ENCODE assay signal across 17 mouse cellular contexts in the genomic region with DNA sequence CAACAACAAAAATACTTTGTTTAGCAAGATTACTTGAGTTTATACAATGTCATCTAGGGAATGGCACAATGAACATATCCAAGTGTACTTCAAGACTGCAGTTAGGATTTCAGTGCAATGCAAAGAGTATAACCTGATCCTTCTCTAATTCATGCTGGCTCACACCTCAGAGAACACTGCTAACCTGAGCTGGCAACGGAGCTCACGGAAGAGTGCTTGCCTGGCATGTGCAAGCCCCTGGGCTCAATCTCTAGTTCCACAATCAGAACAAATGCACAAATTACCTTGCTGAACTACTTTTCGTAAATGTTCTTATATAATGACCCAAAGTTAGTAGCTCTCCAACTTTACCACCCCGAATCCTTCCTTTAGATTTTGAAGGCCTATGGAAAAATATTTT.
"Had no signal": no experiment of that assay in that cellular context is flagged by ENCODE, and none has a peak within 500 bp of the region (broad histone marks: within the 10 kb centered on the region; RNA-seq: fewer than 3 reads in every experiment).

No protein-coding gene starts in this region.

- H3K27me3 ChIP-seq: hindbrain, embryonic 13.5 days; liver, embryonic 15.5 days; lung, embryonic 15.5 days; megakaryocyte, embryonic 14.5 days; midbrain, embryonic 15.5 days; neural tube, embryonic 13.5 days had no signal

- H3K36me3 ChIP-seq: hindbrain, embryonic 13.5 days; limb, embryonic 10.5 days; liver, embryonic 15.5 days; lung, embryonic 15.5 days; midbrain, embryonic 15.5 days; neural tube, embryonic 13.5 days had no signal

- DNase-seq: layer of hippocampus, adult 9-11 months; lung, postnatal 14 days; retina, postnatal 1 day; right cerebral cortex, postnatal 4 days; spleen, adult 18-20 months; thymus, postnatal 14 days had no signal

- ATAC-seq: hindbrain, postnatal 0 days; midbrain, embryonic 15.5 days had no signal

- H3K4me2 ChIP-seq: hindbrain, embryonic 13.5 days; liver, embryonic 11.5 days; liver, embryonic 15.5 days; lung, embryonic 15.5 days; midbrain, embryonic 11.5 days; midbrain, embryonic 15.5 days; neural tube, embryonic 13.5 days had no signal

- H3K9me3 ChIP-seq: hindbrain, embryonic 13.5 days; limb, embryonic 10.5 days; liver, embryonic 15.5 days; lung, embryonic 15.5 days; megakaryocyte, embryonic 14.5 days; midbrain, embryonic 15.5 days; neural tube, embryonic 13.5 days had no signal

- H3K4me1 ChIP-seq: hindbrain, embryonic 13.5 days; limb, embryonic 10.5 days; liver, embryonic 15.5 days; lung, embryonic 15.5 days; megakaryocyte, embryonic 14.5 days; midbrain, embryonic 15.5 days; neural tube, embryonic 13.5 days had no signal

- H3K4me3 ChIP-seq: hindbrain, embryonic 13.5 days; limb, embryonic 10.5 days; liver, embryonic 15.5 days; lung, embryonic 15.5 days; megakaryocyte, embryonic 14.5 days; midbrain, embryonic 15.5 days; neural tube, embryonic 13.5 days had no signal

- H3K9ac ChIP-seq: hindbrain, embryonic 13.5 days; liver, embryonic 15.5 days; lung, embryonic 15.5 days; midbrain, embryonic 15.5 days; neural tube, embryonic 13.5 days had no signal

- H3K27ac ChIP-seq: hindbrain, embryonic 13.5 days; hindbrain, postnatal 0 days; limb, embryonic 10.5 days; liver, embryonic 15.5 days; lung, embryonic 15.5 days; macrophage; midbrain, embryonic 15.5 days; neural tube, embryonic 13.5 days had no signal
